Mouse (Mus musculus) heart, adult 2 months (tissue): Measurements from ENCODE around the gene Anks1.

Experiments
- CTCF ChIP-seq: fragments of 200-600 bp; IDR thresholded peaks from 2 replicates; pipeline ENCODE4 v1.8.1; 2022; ENCODE audit warnings: antibody characterized with exemption, mild to moderate bottlenecking, moderate library complexity
- POLR2A ChIP-seq: fragments of 200-500 bp; IDR thresholded peaks from 2 replicates; pipeline ENCODE4 v1.6.1; 2011; ENCODE audit warnings: mild to moderate bottlenecking, low read depth, low read length, control low read depth; ENCODE audit not compliant: insufficient read depth

- no peak for TF ChIP-seq POLR2A
- no peak for TF ChIP-seq CTCF
These were observed 67.2 kb downstream of the Anks1 start for GRCm38 (mm10) chr17:27976266-27976665.
